8 mouse cellular contexts compared by ENCODE assay signal in genomic region chr5:105858754-105859694, GRCm38 (mm10). TPM values are rescaled to one million over a fixed set of nuclear protein-coding genes. Genes with fewer than 3 reads are reported as not detected.
DNase-seq lines count a peak whose midpoint lies in the region; ATAC-seq and TF ChIP-seq lines count a peak whose summit lies in the region.

No protein-coding gene starts in this region.

- ATAC-seq in midbrain, embryonic 11.5 days (ENCODE audit: low FRiP score), result no peak
- no peak for ATAC-seq in midbrain, embryonic 16.5 days
- no peak for ATAC-seq in forebrain, postnatal 0 days
- no peak for ATAC-seq in limb, embryonic 14.5 days (ENCODE audit: low FRiP score, low read depth)
- peak; percentile 76 for ATAC-seq in stomach, postnatal 0 days (ENCODE audit: low FRiP score, low TSS enrichment)
- ATAC-seq in hindbrain, embryonic 11.5 days (ENCODE audit: low FRiP score), result no peak
- no peak for ATAC-seq in granulocyte monocyte progenitor cell, adult 5-6 weeks (replicated peaks; ENCODE audit: poor library complexity, severe bottlenecking)

- TF ChIP-seq POLR2A in limb, embryonic 14.5 days (IDR thresholded peaks at IDR 0.05; ENCODE audit: borderline replicate concordance, extremely low read depth, insufficient read depth, insufficient read length), result no peak

- no peak overlapping the region for H3K4me2 ChIP-seq in midbrain, embryonic 11.5 days
- H3K4me2 ChIP-seq in midbrain, embryonic 16.5 days (ENCODE audit: low read length), result no peak overlapping the region
- H3K4me2 ChIP-seq in forebrain, postnatal 0 days (ENCODE audit: low read depth), result no peak overlapping the region
- no peak overlapping the region for H3K4me2 ChIP-seq in limb, embryonic 14.5 days (replicated peaks; ENCODE audit: low read depth, low read length, severe bottlenecking)
- no peak overlapping the region for H3K4me2 ChIP-seq in stomach, postnatal 0 days (replicated peaks; ENCODE audit: low read depth)
- H3K4me2 ChIP-seq in hindbrain, embryonic 11.5 days (replicated peaks; ENCODE audit: low read depth, low read length), result no peak overlapping the region

- H3K4me3 ChIP-seq in midbrain, embryonic 11.5 days (ENCODE audit: low read depth, low read length), result no peak overlapping the region
- no peak overlapping the region for H3K4me3 ChIP-seq in midbrain, embryonic 16.5 days (ENCODE audit: low read depth, low read length)
- no peak overlapping the region for H3K4me3 ChIP-seq in forebrain, postnatal 0 days (ENCODE audit: low read depth, low read length)
- no peak overlapping the region for H3K4me3 ChIP-seq in limb, embryonic 14.5 days (replicated peaks; ENCODE audit: low read length)
- no peak overlapping the region for H3K4me3 ChIP-seq in stomach, postnatal 0 days (ENCODE audit: low read depth, low read length)
- H3K4me3 ChIP-seq in hindbrain, embryonic 11.5 days (ENCODE audit: low read depth, low read length), result no peak overlapping the region

- H3K9me3 ChIP-seq in midbrain, embryonic 11.5 days (ENCODE audit: control insufficient read depth, low read length), result no peaks in the 10 kb centered on the region
- no peaks in the 10 kb centered on the region for H3K9me3 ChIP-seq in midbrain, embryonic 16.5 days (replicated peaks; ENCODE audit: control insufficient read depth, low read length, poor library complexity, severe bottlenecking)
- H3K9me3 ChIP-seq in forebrain, postnatal 0 days (ENCODE audit: low read length), result no peaks in the 10 kb centered on the region
- H3K9me3 ChIP-seq in limb, embryonic 14.5 days (ENCODE audit: control insufficient read depth, low read length), result no peaks in the 10 kb centered on the region
- no peaks in the 10 kb centered on the region for H3K9me3 ChIP-seq in stomach, postnatal 0 days (ENCODE audit: control insufficient read depth, low read length)
- no peaks in the 10 kb centered on the region for H3K9me3 ChIP-seq in hindbrain, embryonic 11.5 days (ENCODE audit: control insufficient read depth, low read length)

- H3K36me3 ChIP-seq in midbrain, embryonic 11.5 days (ENCODE audit: control insufficient read depth, insufficient read depth, low read length), result no peaks in the 10 kb centered on the region
- H3K36me3 ChIP-seq in midbrain, embryonic 16.5 days (ENCODE audit: control insufficient read depth, insufficient read depth, low read length), result no peaks in the 10 kb centered on the region
- no peaks in the 10 kb centered on the region for H3K36me3 ChIP-seq in forebrain, postnatal 0 days (ENCODE audit: insufficient read depth)
- H3K36me3 ChIP-seq in limb, embryonic 14.5 days (ENCODE audit: control insufficient read depth, insufficient read depth, low read length), result no peaks in the 10 kb centered on the region
- H3K36me3 ChIP-seq in stomach, postnatal 0 days (ENCODE audit: control insufficient read depth, insufficient read depth, low read length), result no peaks in the 10 kb centered on the region
- H3K36me3 ChIP-seq in hindbrain, embryonic 11.5 days (ENCODE audit: control insufficient read depth, insufficient read depth, low read length), result no peaks in the 10 kb centered on the region

- DNase-seq in midbrain, embryonic 11.5 days (ENCODE audit: low spot score, missing footprints), result peak; percentile 80
- DNase-seq in forebrain, postnatal 0 days, result no peak
- DNase-seq in limb, embryonic 14.5 days (ENCODE audit: low spot score), result peak; percentile 19
- DNase-seq in stomach, postnatal 0 days (ENCODE audit: low spot score), result peak; percentile 58
- DNase-seq in frontal cortex, postnatal 36 days (ENCODE audit: low spot score in 2 of 2), result no peak
- DNase-seq in hindbrain, embryonic 11.5 days (ENCODE audit: low spot score), result no peak

- H3K27ac ChIP-seq in midbrain, embryonic 11.5 days (ENCODE audit: low read depth, low read length), result no peak overlapping the region
- H3K27ac ChIP-seq in midbrain, embryonic 16.5 days (ENCODE audit: low read length), result no peak overlapping the region
- H3K27ac ChIP-seq in forebrain, postnatal 0 days (ENCODE audit: low read depth, low read length), result 0 out of 2 replicates have a peak overlapping the region, but pooled peaks have one; percentile 35
- no peak overlapping the region for H3K27ac ChIP-seq in limb, embryonic 14.5 days (replicated peaks; ENCODE audit: low read depth, low read length)
- H3K27ac ChIP-seq in stomach, postnatal 0 days (replicated peaks), result peak overlapping the region; percentile 41; the same call in 1 of the 2 replicates
- H3K27ac ChIP-seq in hindbrain, embryonic 11.5 days (ENCODE audit: low read depth, low read length), result no peak overlapping the region

- no peaks in the 10 kb centered on the region for H3K27me3 ChIP-seq in midbrain, embryonic 11.5 days (ENCODE audit: control insufficient read depth, insufficient read depth, low read length)
- no peaks in the 10 kb centered on the region for H3K27me3 ChIP-seq in midbrain, embryonic 16.5 days (ENCODE audit: control insufficient read depth, insufficient read depth, low read depth, low read length)
- H3K27me3 ChIP-seq in forebrain, postnatal 0 days (ENCODE audit: insufficient read depth, low read length), result no peaks in the 10 kb centered on the region
- no peaks in the 10 kb centered on the region for H3K27me3 ChIP-seq in limb, embryonic 14.5 days (ENCODE audit: control insufficient read depth, insufficient read depth, low read length)
- no peaks in the 10 kb centered on the region for H3K27me3 ChIP-seq in stomach, postnatal 0 days (ENCODE audit: control insufficient read depth, insufficient read depth, low read length)
- no peaks in the 10 kb centered on the region for H3K27me3 ChIP-seq in hindbrain, embryonic 11.5 days (ENCODE audit: control insufficient read depth, insufficient read depth, low read length)

- no peak for TF ChIP-seq EP300 in stomach, postnatal 0 days (optimal IDR thresholded peaks at IDR 0.05)

- no peaks in the 10 kb centered on the region for H3K4me1 ChIP-seq in midbrain, embryonic 11.5 days (ENCODE audit: control insufficient read depth, insufficient read depth, low read length)
- no peaks in the 10 kb centered on the region for H3K4me1 ChIP-seq in midbrain, embryonic 16.5 days (ENCODE audit: control insufficient read depth, insufficient read depth, low read length)
- H3K4me1 ChIP-seq in forebrain, postnatal 0 days (ENCODE audit: insufficient read depth), result no peaks in the 10 kb centered on the region
- 0 out of 2 replicates have a peak, but pooled peaks cover 3% of the 10 kb centered on the region for H3K4me1 ChIP-seq in limb, embryonic 14.5 days (ENCODE audit: control insufficient read depth, insufficient read depth, low read length)
- H3K4me1 ChIP-seq in stomach, postnatal 0 days (replicated peaks; ENCODE audit: control insufficient read depth, insufficient read depth), result peaks cover 4% of the 10 kb centered on the region; the same call in 1 of the 2 replicates
- no peaks in the 10 kb centered on the region for H3K4me1 ChIP-seq in hindbrain, embryonic 11.5 days (replicated peaks; ENCODE audit: control insufficient read depth, insufficient read depth, low read length)

- no peak for TF ChIP-seq CTCF in forebrain, postnatal 0 days (IDR thresholded peaks at IDR 0.05; ENCODE audit: low read depth)
- no peak for TF ChIP-seq CTCF in stomach, postnatal 0 days (IDR thresholded peaks at IDR 0.05; ENCODE audit: low read depth)

- WGBS in midbrain, embryonic 11.5 days, result 76% methylated on average over 8 of the region's 8 CpGs
- WGBS in midbrain, embryonic 16.5 days, result 86% methylated on average over 8 of the region's 8 CpGs
- 72% methylated on average over 8 of the region's 8 CpGs for WGBS in forebrain, postnatal 0 days
- WGBS in limb, embryonic 14.5 days, result 65% methylated on average over 8 of the region's 8 CpGs
- 37% methylated on average over 8 of the region's 8 CpGs for WGBS in stomach, postnatal 0 days
- WGBS in hindbrain, embryonic 11.5 days, result 80% methylated on average over 8 of the region's 8 CpGs

- H3K9ac ChIP-seq in midbrain, embryonic 11.5 days (ENCODE audit: low read length), result no peak overlapping the region
- no peak overlapping the region for H3K9ac ChIP-seq in midbrain, embryonic 16.5 days (ENCODE audit: low read depth, low read length)
- no peak overlapping the region for H3K9ac ChIP-seq in forebrain, postnatal 0 days
- no peak overlapping the region for H3K9ac ChIP-seq in limb, embryonic 14.5 days (ENCODE audit: low read depth, low read length, severe bottlenecking)
- H3K9ac ChIP-seq in stomach, postnatal 0 days (ENCODE audit: low read length), result no peak overlapping the region
- no peak overlapping the region for H3K9ac ChIP-seq in hindbrain, embryonic 11.5 days (ENCODE audit: low read depth, low read length)

RNA-seq across cellular contexts. Expression of gene Zfp326, which starts 17.3 kb away (rescaled TPM):
- 43.3 and 50.6 TPM in 2 replicates for polyA plus RNA-seq in midbrain, embryonic 11.5 days (2014; fragmentation: Nextera tagmentation; extraction: Ambion mirVana)
- polyA plus RNA-seq in midbrain, embryonic 16.5 days (2015; fragmentation: Nextera tagmentation; extraction: Ambion mirVana), result 40.6 and 51.2 TPM in 2 replicates
- 22.3 and 36.0 TPM in 2 replicates for total RNA-seq in forebrain, postnatal 0 days (2014; rRNA removed)
- polyA plus RNA-seq in forebrain, postnatal 0 days (2015; fragmentation: Nextera tagmentation; extraction: Ambion mirVana), result 25.4 and 35.5 TPM in 2 replicates
- 39.9 and 56.5 TPM in 2 replicates for polyA plus RNA-seq in limb, embryonic 14.5 days (2012; rRNA removed)
- 32.5 and 39.4 TPM in 2 replicates for polyA plus RNA-seq in limb, embryonic 14.5 days (2014; fragmentation: Nextera tagmentation; extraction: Ambion mirVana)
- 15.0 and 17.7 TPM in 2 replicates for polyA plus RNA-seq in stomach, postnatal 0 days (2015; fragmentation: Nextera tagmentation; extraction: Ambion mirVana)
- polyA plus RNA-seq in hindbrain, embryonic 11.5 days (2014; fragmentation: Nextera tagmentation; extraction: Ambion mirVana), result 44.9 and 63.5 TPM in 2 replicates
- 33.5 and 33.9 TPM in 2 replicates for total RNA-seq in granulocyte monocyte progenitor cell, adult 5-6 weeks (2014; fragmentation: Nextera tagmentation)
- total RNA-seq in granulocyte monocyte progenitor cell, adult 5-6 weeks (2017), result 48.7 and 49.1 TPM in 2 replicates

Comparison
In these comparisons a context has a peak if more than half of its experiments do, and no peak if none do; other contexts are left out.
1. DNase-seq: peak in midbrain, embryonic 11.5 days (single experiment), limb, embryonic 14.5 days (single experiment) and stomach, postnatal 0 days (single experiment); none in forebrain, postnatal 0 days (single experiment), frontal cortex, postnatal 36 days (0 of 2) and hindbrain, embryonic 11.5 days (single experiment).
2. H3K27ac ChIP-seq: peak in forebrain, postnatal 0 days (single experiment) and stomach, postnatal 0 days (single experiment); none in midbrain, embryonic 11.5 days (single experiment), midbrain, embryonic 16.5 days (single experiment), limb, embryonic 14.5 days (single experiment) and hindbrain, embryonic 11.5 days (single experiment).